Mouse (Mus musculus): ENCODE measurements around the gene Tmem206. TPM values are rescaled to one million over a fixed set of nuclear protein-coding genes. Genes with fewer than 3 reads are reported as not detected.

The Tmem206 gene
- total RNA-seq, 2 experiments from 2014 or later, result 9.3 to 9.4 TPM

DNA sequence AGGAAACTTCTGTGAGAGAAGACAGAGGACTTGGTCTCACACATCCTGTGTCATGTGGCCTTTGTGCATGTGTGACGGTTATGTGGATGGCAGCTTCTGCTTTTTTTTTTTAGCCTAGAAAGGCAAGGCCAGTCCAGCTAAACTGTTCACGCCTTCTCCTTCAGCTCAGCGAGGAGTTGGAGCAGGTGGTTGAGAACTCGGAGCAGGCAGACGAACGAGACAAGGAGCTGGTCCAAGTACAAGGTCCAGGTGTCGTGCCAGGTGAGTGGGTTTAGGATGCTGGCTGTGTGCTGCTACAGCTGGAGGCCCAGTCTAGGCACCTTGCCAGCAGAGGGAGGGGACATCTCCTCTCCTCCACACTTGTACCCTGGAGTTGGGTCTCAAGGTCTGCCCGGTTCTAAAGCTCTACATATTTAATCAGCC lies 2.3 kb downstream of the Tmem206 start:
- DNase-seq (ENCODE audit: extremely low spot score in 1 of 2, low spot score in 2 of 2), result no peak
- no peak overlapping the region for H3K27ac ChIP-seq
- no peak overlapping the region for H3K4me3 ChIP-seq
- intact Hi-C loops (cut with DNase I), result no loop called here
- no peak for TF ChIP-seq CTCF (IDR thresholded peaks at IDR 0.05)

DNA sequence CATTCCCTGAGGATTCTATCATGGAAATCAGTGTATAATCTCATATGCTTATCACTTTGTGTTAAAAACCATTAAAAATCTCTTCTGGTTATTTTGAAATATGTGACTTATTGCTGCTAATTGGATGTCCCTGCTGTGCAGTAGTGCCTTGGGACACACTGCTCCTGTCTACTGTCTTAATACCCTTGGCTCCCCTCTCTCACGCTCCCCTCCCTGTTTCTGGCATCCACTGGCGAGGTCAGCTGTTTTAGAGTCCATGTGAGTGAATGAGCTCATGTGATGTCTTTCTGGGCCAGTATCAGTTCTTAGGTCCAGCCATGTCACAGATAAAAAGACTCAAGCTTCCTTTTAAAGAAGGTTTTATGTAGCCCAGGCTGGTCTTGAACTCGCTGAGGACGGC lies 4.6 kb downstream of the Tmem206 start:
- intact Hi-C loops (cut with DNase I), result no loop called here
- no peak for TF ChIP-seq CTCF (IDR thresholded peaks at IDR 0.05)
- no peak for DNase-seq (ENCODE audit: extremely low spot score in 1 of 2, low spot score in 2 of 2)
- H3K27ac ChIP-seq, result no peak overlapping the region
- no peak overlapping the region for H3K4me3 ChIP-seq

DNA sequence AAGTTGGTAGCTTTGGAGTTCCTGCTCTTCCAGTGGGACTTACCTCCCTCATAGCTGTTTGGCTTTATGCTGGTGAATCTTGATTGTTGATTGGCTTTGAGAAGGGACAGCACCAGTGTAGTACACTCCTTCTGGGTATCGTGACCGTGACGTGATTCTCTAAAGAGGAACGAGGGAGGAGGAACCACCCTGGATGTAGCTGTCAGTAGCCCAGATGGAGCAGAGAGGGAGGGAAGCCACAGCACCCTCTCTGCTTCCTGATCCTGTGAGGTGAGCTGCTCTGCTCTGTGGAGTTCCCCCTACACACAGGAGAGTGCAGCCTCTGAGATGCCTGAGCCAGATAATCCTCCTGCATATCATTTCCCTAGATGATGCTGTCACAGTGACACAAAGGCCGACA lies 8.8 kb downstream of the Tmem206 start:
- no peak for TF ChIP-seq CTCF (IDR thresholded peaks at IDR 0.05)
- no peak for DNase-seq (ENCODE audit: extremely low spot score in 1 of 2, low spot score in 2 of 2)
- intact Hi-C loops (cut with DNase I), result no loop called here
- Histone ChIP-seq H3K27ac (no peak overlapping the region), H3K4me3 (no peak overlapping the region)

DNA sequence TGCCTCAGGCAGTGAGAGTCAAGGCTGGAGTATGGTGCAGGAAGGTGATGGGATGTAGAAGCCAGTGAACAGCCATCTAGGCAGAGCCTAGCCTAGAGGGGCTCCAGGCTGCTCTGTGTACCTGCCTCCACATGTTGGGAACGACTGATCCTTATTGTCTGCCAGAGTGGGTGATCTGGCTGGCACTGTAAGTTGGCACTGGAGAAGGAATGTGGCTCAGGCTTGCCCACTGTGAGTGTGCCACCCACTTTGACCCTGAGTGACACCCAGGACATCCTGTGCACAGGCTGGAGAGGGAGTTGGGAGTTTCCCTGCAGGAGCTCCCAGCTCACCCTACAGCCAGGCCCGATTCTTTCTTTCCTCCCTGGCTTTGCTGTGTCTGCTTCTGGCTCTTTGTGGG lies 14.2 kb downstream of the Tmem206 start:
- Histone ChIP-seq H3K27ac (no peak overlapping the region), H3K4me3 (no peak overlapping the region)
- intact Hi-C loops (cut with DNase I), result no loop called here
- no peak for DNase-seq (ENCODE audit: extremely low spot score in 1 of 2, low spot score in 2 of 2)
- no peak for TF ChIP-seq CTCF (IDR thresholded peaks at IDR 0.05)

DNA sequence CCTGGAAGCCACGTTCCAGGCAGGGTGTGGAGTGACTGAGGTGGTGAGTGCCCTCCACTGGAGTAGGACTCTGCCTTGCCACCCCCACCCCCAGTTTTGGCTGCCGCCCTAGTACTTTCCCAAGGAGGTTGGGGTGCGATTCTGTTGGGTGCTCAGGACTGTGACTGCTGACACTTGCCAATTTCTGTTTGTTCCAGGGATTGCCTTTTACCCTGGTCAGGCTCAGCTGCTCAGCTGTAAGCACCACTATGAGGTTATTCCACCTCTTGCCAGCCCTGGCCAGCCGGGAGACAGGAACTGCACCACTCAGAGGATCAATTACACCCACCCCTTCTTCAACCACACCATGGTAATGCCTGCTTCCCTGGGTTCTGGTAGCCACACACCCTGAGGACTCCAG lies 14.8 kb downstream of the Tmem206 start:
- DNase-seq (ENCODE audit: extremely low spot score in 1 of 2, low spot score in 2 of 2), result no peak
- Histone ChIP-seq H3K4me3 (no peak overlapping the region), H3K27ac (no peak overlapping the region)
- intact Hi-C loops (cut with DNase I), result no loop called here
- no peak for TF ChIP-seq CTCF (IDR thresholded peaks at IDR 0.05)

DNA sequence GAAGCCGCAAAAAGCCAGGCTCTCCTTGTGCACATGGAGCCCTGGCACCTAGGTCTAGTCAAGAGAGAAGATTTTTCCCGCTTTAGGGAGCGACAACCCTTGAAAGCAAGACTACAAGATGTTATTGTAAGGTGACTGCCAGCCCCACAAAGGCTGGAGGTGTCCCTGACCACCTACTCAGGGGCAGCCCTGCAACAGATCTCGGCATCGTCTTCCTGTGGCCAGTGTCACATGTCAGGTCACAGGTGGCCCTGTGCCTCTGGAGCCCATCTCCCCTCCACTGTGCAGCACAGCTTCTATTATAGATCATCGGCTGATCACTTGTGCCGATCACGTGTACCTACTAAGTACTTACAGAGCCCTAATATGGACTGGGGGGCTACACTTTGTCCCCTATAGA lies 21.9 kb downstream of the Tmem206 start:
- TF ChIP-seq CTCF (IDR thresholded peaks at IDR 0.05), result no peak
- intact Hi-C loops (cut with DNase I), result no loop called here
- no peak for DNase-seq (ENCODE audit: extremely low spot score in 1 of 2, low spot score in 2 of 2)
- Histone ChIP-seq H3K4me3 (no peak overlapping the region), H3K27ac (no peak overlapping the region)

DNA sequence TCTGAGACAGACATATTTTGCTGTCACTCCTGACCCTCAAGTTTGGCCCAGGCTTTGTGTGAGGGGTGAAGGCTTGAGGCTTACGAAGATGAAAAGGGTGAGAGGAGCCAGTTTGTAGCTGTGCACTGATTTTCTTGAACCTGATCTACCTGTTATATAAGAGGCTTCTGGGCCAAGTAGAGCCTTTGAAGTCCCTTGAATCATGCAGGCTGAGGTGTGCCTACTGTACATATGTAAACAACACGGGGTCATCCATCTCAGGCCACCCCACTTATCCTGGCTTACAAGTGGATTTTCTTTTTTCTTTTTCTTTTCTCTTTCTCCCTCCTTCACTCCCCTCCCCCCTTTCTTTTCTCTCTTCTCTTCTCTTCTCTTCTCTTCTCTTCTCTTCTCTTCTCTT lies 22.9 kb downstream of the Tmem206 start:
- Histone ChIP-seq H3K4me3 (no peak overlapping the region), H3K27ac (no peak overlapping the region)
- no peak for TF ChIP-seq CTCF (IDR thresholded peaks at IDR 0.05)
- intact Hi-C loops (cut with DNase I), result no loop called here
- DNase-seq (ENCODE audit: extremely low spot score in 1 of 2, low spot score in 2 of 2), result no peak

DNA sequence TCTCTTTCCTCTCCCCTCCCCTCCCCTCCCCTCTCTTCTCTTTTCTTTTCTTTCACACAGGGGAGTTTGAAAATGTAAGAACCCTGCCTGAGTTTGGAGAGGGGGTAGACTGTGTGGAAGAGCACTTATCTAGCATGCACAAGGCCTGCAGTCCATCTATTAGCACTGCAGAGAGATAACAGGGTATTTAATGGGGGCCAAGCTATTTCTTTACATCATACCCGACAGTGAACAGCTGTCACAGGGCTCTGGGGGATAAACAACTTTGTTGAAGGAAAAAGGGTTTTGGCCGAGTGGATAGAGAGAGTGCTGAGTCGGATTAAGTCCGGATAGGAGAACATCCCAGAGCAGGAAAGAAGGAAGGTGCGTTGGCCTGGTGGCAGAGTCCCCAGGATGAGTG lies 23.3 kb downstream of the Tmem206 start:
- Histone ChIP-seq H3K27ac (no peak overlapping the region), H3K4me3 (no peak overlapping the region)
- DNase-seq (ENCODE audit: extremely low spot score in 1 of 2, low spot score in 2 of 2), result no peak
- intact Hi-C loops (cut with DNase I), result no loop called here
- no peak for TF ChIP-seq CTCF (IDR thresholded peaks at IDR 0.05)

DNA sequence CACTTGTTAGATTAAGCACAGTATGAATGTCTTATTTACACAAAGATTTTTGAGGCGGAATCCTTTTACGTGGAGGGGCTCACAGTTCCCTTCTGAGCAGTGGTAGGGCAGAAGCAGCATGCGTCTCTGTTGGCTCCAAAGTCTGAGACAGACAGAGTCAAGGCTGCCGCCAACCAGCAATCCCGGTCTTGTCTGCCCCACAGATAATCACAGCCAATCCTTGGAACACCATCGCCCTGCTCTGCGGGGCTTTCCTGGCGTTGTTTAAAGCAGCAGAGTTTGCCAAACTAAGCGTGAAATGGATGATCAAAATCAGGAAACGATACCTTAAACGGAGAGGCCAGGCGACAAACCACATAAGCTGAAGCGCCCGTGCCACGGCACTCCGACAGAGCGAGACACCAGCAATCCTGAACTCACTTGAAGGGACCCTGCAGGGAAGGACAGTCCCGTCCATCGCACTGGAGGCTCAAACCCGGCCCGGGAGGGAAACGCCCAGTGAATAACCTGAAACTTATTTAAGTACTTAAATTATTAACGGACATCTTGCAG lies 23.9 kb downstream of the Tmem206 start:
- no peak for DNase-seq (ENCODE audit: extremely low spot score in 1 of 2, low spot score in 2 of 2)
- no peak for TF ChIP-seq CTCF (IDR thresholded peaks at IDR 0.05)
- H3K4me3 ChIP-seq, result no peak overlapping the region
- intact Hi-C loops (cut with DNase I), result loop anchor here (5.0 kb wide), 2 partner anchors 37 to 218 kb away; no protein-coding TSS in a partner anchor
- H3K27ac ChIP-seq, result no peak overlapping the region

DNA sequence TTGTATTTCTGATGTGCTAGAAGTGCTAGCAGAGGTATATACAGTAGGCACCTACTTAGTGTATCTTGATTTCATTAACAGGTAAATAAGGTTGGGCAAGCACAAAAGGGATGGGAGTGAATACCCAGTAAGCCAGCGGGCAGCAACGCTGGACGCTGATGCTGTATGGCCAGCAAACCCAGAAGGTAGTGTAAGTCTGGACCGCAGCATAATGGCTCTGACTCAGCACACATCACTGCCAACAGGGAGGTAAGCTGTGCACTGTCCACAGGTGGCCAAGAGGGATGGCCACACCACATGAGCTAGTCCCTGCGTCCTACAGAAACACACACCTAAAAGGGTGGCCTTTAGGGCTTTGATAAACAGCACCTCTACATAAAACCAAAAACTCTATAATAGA lies 24.6 kb downstream of the Tmem206 start:
- Histone ChIP-seq H3K4me3 (no peak overlapping the region), H3K27ac (no peak overlapping the region)
- no peak for TF ChIP-seq CTCF (IDR thresholded peaks at IDR 0.05)
- intact Hi-C loops (cut with DNase I), result loop anchor here (5.0 kb wide), 2 partner anchors 38 to 217 kb away; no protein-coding TSS in a partner anchor
- DNase-seq (ENCODE audit: extremely low spot score in 1 of 2, low spot score in 2 of 2), result no peak

DNA sequence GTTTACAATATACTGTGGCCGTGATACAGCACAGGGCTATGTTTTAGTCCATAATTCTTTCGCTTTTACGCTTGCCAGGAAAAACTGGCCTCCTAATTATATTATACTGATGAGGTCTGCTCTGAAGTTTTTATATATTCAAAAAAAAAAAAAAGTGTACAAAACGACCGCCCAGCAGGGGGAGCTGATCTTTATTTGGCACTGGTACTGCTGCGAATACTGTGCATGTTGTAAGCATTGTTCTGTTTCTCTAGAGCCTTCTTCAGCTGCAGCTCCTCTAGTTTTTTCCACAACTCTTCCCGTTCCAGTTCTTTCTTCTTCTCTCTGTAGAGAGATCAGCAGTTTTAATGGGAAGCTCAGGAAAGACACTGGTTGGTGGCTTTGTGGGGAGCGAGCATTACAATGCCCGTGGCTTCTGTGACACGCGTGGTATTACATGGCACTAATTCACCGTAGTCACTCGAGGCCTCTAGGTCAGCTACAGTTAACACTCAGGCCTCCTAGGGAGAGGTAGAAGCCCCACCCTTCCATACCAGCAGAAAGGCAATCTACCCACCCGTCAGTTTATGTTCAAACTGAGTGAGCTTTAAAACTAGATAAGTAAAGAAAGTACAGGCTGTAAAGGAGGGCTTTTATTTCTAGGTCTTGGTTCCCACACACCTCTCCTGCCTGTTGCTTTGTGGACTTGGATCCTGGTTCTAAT lies 27.2 kb downstream of the Tmem206 start:
- peak; percentile 63 for TF ChIP-seq CTCF (IDR thresholded peaks at IDR 0.05)
- DNase-seq (ENCODE audit: extremely low spot score in 1 of 2, low spot score in 2 of 2), result peak; percentile 35 to 46
- no peak overlapping the region for H3K4me3 ChIP-seq
- intact Hi-C loops (cut with DNase I), result loop anchor here (5.0 kb wide), 2 partner anchors 41 to 214 kb away; no protein-coding TSS in a partner anchor
- peak overlapping the region; percentile 63 for H3K27ac ChIP-seq

DNA sequence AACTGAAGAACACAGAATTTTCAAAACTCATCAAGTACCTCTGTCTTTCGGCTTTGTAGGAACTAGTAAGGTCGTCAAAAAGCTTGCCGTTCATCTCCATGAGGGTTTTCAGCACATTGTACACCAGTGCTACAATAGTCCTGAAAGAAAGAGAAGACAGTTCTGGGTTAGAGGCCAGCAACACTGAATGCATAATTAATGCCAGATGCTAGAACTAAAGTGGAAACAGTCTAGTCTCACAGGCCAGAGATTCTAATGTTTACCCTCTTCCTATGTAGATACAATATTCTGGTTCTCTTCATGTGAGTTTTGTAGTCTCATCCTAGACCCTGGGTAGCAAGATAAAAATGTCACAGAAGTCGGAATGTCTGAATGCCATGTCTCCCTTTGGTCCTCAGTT lies 28.1 kb downstream of the Tmem206 start:
- Histone ChIP-seq H3K4me3 (no peak overlapping the region), H3K27ac (no peak overlapping the region)
- no peak for DNase-seq (ENCODE audit: extremely low spot score in 1 of 2, low spot score in 2 of 2)
- intact Hi-C loops (cut with DNase I), result loop anchor here (5.0 kb wide), 2 partner anchors 42 to 213 kb away; no protein-coding TSS in a partner anchor
- no peak for TF ChIP-seq CTCF (IDR thresholded peaks at IDR 0.05)

DNA sequence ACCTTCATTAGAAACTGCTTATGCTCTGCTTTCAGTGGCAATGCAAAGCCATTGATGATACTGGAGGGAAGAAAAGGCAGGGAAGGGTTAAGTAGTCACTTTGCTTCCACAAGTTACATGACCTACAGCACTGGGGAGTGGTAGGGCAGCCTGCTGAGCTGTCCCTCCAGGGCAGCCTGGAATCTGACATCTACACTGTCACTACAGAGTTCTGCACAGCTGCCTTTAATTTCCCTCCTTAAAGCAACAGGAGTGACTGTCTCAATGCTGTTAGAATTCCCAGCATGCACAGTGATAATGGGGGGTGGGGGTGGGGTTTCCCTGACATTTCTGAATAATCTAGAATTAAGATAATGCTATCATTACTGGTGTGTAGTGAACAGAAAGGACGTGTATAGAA lies 31.2 kb downstream of the Tmem206 start:
- Histone ChIP-seq H3K27ac (no peak overlapping the region), H3K4me3 (no peak overlapping the region)
- TF ChIP-seq CTCF (IDR thresholded peaks at IDR 0.05), result no peak
- DNase-seq (ENCODE audit: extremely low spot score in 1 of 2, low spot score in 2 of 2), result no peak
- intact Hi-C loops (cut with DNase I), result no loop called here

All from left cerebral cortex, adult 2 months (tissue).